Mouse (Mus musculus): ENCODE results near the gene Ephx4.

The Ephx4 gene

DNA sequence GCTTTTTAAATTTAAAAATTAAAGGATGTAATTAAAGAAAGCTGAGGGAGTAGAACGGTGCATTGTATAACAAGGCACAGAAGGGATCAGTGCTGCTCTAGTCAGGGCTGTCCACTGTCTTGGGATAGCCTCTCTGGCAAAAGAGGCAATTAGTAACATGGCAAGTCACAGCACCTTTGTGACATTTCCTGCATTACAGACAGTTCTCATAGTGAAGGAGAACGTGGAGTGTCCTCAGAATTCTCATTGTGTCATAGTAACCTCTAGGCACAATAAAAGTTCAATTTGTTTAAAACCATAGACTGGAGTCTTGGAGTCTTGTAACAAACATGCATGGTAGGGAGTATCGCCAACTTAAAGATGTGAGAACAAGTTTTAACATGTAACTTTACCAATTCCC is 28.7 kb downstream of the Ephx4 start, which contains the start of gene Lpcat2b:
Gene Lpcat2b (plus strand): TSS at position 301 of the 400 bp plus-strand sequence.
- DNase-seq (ENCODE audit: low read depth in 1 of 2, low spot score in 2 of 2): no peak

DNA sequence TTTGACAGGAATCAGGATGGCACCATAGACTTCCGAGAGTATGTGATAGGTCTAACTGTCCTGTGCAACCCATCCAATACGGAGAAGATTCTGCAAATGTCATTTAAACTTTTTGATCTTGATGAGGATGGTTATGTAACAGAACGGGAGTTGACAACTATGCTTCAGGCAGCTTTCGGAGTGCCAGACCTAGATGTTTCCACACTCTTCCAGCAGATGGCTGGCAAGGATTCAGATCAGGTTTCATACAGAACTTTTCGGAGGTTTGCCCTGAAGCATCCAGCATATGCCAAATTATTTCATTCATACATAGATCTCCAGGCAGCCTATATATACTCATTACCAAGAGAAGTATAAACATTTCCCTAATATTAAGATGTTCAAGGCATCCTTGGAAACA is 31.5 kb downstream of the Ephx4 start:
- DNase-seq (ENCODE audit: low read depth in 1 of 2, low spot score in 2 of 2): no peak

DNA sequence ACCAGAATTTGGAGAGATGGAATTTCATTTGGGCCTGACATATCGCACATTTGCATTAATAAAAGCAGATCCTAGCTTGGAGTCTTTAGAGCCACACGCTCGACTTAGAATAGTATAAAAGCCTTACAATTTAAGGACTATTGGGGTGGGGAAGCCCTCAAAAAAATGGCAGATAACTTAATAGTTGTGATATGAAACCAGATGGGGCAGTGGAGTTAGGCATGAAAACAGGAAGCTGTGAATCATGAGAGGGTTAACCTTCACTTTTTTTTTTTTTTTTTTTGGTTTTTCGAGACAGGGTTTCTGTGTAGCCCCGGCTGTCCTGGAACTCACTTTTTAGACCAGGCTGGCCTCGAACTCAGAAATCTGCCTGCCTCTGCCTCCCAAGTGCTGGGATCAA is 33.6 kb downstream of the Ephx4 start:
- DNase-seq (ENCODE audit: low read depth in 1 of 2, low spot score in 2 of 2): no peak

DNA sequence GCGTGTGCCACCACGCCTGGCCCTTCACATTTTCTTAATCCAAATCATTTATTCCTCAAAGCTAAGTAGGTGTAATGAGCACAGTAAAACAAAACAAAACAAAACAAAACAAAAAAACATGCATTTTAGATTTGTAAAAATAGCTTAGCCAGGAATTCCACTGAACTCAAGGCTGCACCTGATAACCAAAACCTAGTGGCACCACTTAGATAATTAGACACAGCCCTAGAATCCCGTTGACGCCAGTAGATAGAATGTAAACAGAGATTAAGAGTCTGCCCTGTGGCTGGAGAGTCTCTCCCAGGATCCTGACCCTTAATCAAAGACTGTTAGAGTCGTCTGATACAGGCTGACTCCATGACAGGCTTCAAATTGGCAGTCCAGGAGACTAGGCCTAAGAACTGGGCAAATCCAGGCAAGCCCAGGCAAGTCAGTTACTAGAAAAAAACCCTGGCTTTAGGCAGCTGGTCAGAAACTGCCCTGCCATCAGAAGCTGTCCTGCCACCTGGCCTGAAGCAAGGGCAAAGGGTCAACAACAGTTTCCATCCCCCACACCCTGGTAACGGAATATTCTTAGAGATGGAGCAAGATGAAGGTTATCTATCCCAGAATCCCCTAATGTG is 34.2 kb downstream of the Ephx4 start:
- DNase-seq (ENCODE audit: low read depth in 1 of 2, low spot score in 2 of 2): no peak

DNA sequence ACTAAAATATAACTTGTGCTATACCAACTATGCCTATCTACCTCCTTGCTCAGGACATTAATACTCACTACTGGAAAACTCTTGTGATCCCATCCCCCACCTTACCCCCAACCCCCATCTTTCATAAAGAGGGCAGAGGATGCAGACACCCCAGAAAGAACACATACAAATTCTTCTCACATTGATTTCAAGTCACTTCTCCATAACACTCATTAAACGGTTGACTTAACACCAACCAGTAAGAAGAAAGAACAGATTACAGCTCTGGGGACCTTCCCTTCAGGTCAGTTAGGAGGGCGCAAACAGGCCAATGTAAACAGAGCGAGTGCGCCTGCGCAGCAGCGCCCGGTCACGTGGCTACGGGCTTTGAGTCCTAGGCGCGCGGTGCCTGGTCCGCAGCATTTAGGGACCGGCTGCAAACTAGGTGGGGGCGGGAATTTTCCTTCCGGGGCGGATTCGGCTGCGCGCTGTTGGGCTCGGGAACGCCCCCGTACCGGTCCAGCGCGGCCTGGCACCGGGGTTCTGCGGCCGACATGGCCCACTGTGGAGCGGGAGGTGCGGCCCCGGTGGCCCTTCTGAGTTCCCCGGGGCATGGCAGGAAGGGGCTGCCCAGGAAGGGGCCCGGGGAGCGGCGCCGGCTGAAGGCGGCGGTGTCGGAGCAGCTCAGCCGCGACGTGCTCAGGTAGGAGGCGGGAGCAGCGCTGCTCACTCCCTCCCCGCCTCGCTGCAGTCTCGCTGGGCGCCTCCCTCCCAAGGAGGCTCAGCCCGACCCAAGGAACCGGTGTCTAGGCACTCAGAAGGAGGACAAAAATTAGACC is 35.1 kb downstream of the Ephx4 start, which contains the start of gene Btbd8:
Gene Btbd8 (plus strand): TSS at position 534 of the 818 bp plus-strand sequence.
- peak; percentile 73 to 85 for DNase-seq (ENCODE audit: low read depth in 1 of 2, low spot score in 2 of 2)

DNA sequence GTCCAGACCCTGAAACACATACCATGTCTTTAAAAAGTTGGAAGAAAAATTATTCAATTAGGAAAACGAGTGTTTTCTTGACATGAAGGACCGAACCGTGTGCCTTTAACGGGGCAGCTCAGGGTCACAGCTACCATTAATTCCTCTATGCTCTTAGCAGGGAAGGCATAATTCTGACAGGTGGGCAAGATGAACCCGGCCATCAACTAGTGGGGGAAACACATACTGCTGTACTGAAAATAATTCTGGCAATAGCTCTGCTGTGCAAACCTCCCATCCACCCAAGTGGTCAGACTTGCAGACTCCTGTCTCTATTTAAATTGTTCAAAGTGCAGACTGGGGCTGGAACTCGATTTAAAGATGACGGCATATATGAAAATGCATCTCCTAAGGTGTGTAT is 35.8 kb downstream of the Ephx4 start:
- no peak for DNase-seq (ENCODE audit: low read depth in 1 of 2, low spot score in 2 of 2)

DNA sequence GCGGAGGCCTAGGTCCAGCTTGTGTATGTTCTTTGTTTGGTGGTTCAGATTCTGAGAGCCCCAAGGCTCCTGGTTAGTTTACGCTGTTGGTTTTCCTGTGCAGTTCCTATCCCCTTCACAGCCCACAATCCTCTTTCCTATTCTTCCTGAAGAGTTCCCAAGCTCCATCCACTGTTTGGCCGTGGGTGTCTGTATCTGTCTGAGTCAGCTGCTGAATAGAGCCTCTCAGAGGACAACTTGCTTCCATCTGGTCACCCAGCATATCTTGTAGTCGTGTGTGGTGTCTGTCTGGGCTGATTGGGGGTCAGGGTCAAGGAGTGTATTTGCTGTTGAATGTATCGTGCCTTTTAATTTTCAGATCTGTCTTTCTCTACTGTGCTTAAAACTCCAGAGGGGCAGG is 39.3 kb downstream of the Ephx4 start:
- no peak for DNase-seq (ENCODE audit: low read depth in 1 of 2, low spot score in 2 of 2)

DNA sequence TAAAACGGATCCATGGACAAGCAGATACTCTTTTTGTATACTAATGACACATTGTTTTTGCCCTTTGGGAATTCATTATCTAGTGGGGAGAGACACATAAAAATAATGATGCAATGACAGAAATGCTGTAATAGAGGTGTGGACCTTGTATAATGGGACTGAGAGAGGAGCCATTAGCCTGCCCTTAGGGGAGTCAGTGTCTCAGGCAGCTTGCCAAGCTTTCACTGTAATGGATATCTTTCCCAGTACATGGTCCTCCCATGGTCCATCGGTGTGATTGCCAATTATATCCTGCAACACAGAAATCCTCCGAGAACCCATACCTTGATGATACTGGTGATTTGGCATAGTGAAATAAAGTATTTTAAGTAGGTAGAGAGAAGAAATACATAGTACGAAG is 41.7 kb downstream of the Ephx4 start:
- no peak for DNase-seq (ENCODE audit: low read depth in 1 of 2, low spot score in 2 of 2)

DNA sequence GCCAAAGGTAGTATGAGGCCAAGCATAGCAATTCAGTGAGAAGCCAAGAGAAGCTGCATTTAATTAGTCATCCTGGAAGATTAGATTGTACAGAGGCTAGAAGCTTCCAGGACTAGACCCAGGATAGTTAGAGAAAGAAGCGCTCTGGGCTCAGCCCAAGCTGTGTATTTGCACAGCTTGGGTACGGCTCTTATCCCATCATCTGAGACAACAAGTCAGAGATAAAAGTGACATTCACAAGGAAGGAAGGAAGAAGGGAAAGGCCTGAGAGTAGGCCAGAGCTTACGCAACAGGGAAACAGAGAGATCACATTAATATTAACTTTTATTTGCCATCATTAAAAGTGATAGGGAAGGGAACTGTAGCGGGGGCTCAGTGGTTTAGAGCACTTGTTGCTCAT is 45.4 kb downstream of the Ephx4 start:
- no peak for DNase-seq (ENCODE audit: low read depth in 1 of 2, low spot score in 2 of 2)

DNA sequence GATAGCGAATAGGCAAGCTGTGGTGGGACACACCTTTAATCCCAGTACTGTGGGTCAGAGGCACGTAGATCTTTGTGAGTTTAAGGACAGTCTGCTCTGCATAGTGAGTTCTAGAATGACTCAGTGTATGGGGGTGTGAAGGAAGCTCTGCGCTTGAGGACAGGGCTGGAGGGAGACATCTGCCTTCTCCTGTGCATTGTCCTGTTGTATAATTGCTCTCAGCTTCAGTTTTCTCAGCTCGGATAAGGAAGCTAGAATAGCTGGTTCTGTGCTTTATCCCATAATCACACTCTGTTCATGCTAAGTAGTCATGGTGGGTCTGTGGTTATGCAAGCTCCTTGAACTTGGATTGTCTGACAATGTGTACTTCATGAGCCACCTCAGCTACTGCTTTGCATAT is 46.2 kb downstream of the Ephx4 start:
- DNase-seq (ENCODE audit: low read depth in 1 of 2, low spot score in 2 of 2): no peak

DNA sequence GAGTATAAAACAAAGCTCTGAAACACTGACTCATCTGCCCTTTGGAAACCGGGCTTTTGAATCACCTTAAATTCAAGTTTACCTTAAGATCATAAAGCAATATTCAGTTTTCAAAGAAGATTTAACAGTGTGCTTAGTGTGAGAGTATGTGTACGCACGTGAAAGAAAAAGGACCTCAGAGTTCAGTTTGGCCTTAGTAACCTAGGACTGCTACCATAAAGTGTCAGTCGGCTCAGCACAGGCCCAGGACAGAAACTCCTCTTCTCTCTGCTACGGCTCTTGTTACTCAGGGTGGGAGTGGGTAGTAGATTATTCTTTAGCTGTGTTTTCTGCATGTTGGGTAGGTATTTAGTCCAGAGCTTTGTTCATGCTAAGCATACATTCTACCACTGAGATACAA is 47.1 kb downstream of the Ephx4 start:
- no peak for DNase-seq (ENCODE audit: low read depth in 1 of 2, low spot score in 2 of 2)

DNA sequence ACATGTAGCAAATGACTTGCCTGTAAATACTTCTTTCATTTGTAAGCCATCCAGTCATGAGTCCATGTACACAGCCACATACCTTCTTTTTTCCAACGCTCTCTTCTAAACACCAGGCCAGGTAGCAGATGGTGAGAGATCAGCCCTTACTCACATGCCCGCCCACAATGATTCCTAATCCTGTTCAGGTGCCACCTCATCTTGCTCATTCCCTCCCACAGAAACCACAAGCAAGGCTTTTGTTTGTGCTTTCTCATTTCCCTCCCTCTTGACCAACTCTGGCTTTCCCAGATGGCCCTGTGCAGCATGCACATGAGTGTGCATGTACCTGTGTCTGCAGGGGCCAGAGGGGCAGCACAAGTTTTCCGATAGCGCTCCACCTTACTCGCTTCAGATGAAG is 47.8 kb downstream of the Ephx4 start:
- DNase-seq (ENCODE audit: low read depth in 1 of 2, low spot score in 2 of 2): no peak

DNA sequence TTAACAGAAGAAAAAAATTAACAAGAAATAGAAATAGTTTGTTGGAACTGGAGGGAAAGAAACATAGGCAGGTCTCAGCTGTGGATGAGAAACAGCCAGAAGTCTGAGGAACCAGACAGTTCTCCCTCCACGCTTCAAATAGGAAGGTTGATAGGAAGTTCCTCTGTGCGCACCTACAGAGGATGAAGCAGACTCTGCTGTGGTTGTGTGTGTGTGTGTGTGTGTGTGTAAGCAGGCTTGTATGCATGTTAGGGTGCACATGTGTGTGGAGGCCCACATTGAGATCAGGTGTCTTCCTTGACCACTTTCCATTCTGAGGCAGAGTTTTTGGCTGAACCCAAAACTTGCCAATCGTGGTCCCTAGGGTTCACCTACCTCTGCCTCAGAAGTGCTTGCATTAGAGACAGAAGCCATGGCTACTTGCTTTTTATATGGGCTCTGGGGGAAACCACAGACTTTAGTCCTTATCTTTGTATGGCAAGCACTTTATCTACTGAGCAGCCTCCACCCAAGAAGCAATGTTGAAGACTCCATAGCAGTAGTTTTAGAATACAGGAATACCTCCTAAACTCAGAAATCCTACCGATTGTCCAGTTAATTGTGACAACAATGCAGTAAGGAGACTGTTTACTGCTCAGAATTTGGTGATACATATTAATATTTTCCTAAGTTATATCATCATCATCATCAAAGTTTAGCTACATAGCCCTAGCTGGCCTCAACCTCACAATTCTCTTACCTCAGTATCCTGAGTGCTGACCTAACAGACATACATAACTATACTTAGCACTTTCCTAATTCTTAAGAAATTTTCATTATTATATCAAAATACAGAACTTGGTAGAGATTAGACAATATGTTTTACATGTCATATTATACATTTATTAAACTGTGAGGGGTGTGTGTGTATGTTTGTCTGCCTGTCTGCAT is 59.9 kb downstream of the Ephx4 start:
- no peak for DNase-seq (ENCODE audit: low read depth in 1 of 2, low spot score in 2 of 2)

DNA sequence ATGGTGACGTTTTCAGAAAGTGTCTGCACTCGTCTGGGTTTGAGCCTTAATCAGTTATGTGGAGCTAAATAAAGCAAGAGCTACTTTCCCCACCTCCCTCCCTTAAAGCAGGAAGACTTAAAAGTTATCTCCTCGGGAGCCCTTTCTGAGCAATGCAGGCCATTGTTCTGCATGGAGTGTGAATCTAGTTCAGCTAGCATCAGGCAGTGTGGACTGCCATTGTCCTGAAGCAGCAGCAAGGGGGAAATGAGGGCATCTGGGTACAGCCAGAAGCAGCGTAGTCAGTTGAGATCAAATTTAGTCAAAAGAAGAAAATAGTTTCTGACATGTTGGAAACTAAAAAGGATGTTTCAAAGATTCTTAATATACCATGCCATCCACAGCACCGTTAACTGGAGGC is 64.0 kb downstream of the Ephx4 start:
- DNase-seq (ENCODE audit: low read depth in 1 of 2, low spot score in 2 of 2): no peak

DNA sequence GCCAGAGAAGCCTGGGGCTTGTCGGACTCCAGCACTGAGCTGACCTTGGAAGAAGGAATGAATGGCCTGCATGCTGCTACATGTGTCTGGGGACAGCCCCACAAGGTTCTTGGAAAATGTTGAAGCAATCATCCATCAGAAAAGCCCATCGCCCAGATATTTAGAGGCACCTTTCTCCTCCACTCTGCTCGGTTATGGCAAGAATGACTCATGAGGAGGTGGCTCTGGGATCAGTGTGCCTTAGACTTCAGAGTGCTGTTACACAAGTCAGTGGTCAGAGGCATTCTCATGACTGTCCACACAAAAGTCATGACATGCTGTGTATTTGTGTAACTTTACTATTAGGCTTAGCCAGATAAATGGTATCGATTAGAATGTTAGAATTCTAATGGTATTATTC is 64.6 kb downstream of the Ephx4 start:
- DNase-seq (ENCODE audit: low read depth in 1 of 2, low spot score in 2 of 2): no peak

DNA sequence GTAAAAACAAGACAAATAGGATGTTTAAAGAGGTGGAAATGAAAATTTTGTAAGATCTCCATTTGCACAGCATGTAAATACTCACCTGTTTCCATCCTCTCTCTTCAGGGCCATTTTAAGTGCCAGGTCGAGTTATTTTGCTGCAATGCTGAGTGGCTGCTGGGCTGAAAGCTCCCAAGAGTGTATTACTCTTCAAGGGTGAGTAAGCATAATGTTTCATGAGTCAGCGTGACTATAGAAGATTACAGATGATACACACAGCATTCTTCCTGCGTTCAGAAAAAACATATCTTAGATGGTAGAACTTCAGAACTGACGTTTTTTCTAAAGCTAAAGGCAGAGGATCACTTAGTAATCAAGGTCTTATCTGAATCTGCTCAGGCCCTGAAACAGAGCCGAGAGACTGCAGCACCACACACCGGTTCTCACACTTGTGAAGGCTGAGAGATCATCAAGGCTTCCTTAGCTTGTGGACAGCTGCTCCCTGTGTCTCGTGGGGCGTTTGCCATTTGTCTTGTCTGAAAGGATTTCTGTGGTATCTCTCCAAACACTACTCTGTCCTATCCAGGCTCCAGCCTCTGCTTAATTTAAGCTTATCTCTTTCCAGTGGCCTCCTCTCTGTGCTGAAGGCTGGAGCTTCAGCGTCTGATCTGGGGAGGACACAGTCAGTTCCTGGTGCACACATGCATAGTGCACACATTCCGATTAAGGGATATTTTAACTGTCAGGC is 68.2 kb downstream of the Ephx4 start:
- no peak for DNase-seq (ENCODE audit: low read depth in 1 of 2, low spot score in 2 of 2)

Measured in monocyte, adult 2 months (primary cell).